Mouse (Mus musculus) brown adipose tissue, adult 24 weeks (tissue): ENCODE measurements around the gene Ankrd60. TPM values are rescaled to one million over a fixed set of nuclear protein-coding genes. Genes with fewer than 3 reads are reported as not detected.

Source experiments
- H3K27ac ChIP-seq: fragments of 200-500 bp; replicated peaks from 2 replicates; pipeline ENCODE4 v1.5.1; 2012; ENCODE audit warnings: low read depth, mild to moderate bottlenecking, low read length
- H3K4me1 ChIP-seq: fragments of 200-500 bp; 2 replicates; pipeline ENCODE4 v1.6.1; 2012; ENCODE audit warnings: low read length, mixed read lengths; ENCODE audit not compliant: control insufficient read depth, insufficient read depth, insufficient read length
- H3K4me3 ChIP-seq: fragments of 200-500 bp; 2 replicates; pipeline ENCODE4 v1.5.1; 2012; ENCODE audit warnings: low read depth, mild to moderate bottlenecking, low read length, moderate library complexity; ENCODE audit not compliant: insufficient read depth
- polyA plus RNA-seq: library from polyadenylated mRNA; stranded (reverse); fragments of >200 nt; gene quantifications from 2 replicates; pipeline ENCODE4 v1.2.4, GENCODE M21; 2012; ENCODE audit not compliant: missing spikeins, insufficient read depth, insufficient read length

The Ankrd60 gene
- polyA plus RNA-seq = not detected in 2 replicates

DNA sequence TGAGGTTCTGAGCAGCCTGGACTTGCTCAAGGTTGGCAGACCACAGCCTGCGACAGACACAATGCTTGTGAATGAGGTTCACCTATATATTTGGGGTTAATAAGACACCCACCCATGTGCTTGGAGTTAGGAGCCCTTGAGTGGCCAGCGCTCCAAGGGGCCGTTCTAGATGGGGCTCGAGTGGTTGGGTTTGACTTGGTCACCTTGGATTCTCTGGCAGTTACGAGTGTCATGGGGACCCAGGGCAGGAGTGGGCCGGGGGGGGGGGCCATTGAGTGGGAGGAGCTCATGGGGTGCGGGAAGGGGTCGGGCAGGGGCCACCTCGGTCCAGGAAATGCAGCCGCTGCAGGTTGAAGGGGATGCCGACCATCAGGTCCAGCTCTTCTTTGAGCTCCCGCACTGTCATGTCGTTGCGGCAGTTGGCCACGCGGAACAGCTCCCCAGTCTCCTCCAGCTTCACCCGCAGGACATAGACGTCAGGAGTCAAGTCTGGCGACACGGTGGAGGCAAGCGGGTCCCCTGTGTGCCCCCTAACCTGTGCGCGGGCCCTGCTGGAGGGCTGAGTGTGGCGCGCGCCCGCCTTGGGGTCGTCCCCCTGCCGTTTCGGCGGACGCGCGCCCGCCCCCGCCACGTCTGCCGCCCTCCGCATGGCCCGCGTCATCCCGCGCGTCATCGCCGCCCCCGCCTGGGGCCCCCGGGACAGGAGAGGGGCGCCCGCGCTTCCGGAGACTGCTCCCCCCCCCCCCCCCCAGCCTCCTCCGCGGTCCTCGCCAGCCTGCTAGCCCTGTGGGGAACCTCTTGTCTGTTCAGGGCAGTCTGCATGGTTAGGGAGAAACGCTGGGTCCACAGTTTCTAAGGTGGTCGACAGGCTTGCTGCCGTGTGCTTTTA lies at the start of gene Ankrd60:
Gene Ankrd60 (minus strand): TSS at position 697 of the 889 bp plus-strand sequence.
- H3K4me3 ChIP-seq = no peak within 1 kb of the TSS
- no peaks in the 10 kb centered on the region; the same call in 1 of the 2 replicates for H3K4me1 ChIP-seq
- no peak within 1 kb of the TSS for H3K27ac ChIP-seq

DNA sequence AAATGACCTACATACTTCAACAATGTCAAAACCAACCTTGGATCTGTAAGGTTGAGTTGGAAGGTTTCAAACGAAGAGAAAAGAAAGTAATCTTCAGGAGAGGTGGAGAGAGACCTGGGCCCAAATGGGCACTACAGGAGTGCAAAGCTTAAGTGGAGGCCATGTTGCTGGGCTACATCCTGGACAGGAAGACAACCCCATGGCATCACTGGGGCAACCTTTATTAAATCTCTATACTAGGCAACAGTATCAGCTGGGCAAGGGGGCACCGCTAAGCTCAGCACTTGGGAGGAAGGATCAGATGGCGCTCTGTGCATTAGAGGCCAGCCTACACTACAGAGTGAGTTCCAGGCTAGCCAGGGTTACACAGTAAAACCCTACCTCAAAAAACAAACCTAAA lies 47.6 kb upstream of the Ankrd60 start:
- Histone ChIP-seq H3K4me1 (peaks cover 12% of the 10 kb centered on the region), H3K4me3 (no peak overlapping the region), H3K27ac (no peak overlapping the region)

DNA sequence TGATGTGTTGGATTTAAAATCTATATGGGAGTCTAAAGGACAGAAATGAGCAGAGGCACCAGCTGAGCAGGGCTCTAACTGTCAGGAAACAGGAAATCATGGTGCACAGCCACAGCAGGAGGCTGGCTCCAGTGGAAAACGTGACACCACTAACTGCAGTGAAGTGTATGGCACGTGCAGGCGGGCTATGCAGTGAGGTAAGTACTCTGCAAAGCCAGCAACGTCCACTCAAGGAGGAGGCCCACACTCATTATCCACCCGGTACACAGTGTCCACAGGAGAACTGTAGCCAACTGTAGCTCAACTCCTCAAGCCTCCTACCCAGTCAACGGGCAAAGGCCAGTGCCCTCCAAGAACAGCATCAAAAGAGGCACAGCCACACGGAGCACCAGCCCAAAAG lies 46.5 kb upstream of the Ankrd60 start:
- Histone ChIP-seq H3K4me3 (no peak overlapping the region), H3K27ac (no peak overlapping the region), H3K4me1 (peaks cover 12% of the 10 kb centered on the region)

DNA sequence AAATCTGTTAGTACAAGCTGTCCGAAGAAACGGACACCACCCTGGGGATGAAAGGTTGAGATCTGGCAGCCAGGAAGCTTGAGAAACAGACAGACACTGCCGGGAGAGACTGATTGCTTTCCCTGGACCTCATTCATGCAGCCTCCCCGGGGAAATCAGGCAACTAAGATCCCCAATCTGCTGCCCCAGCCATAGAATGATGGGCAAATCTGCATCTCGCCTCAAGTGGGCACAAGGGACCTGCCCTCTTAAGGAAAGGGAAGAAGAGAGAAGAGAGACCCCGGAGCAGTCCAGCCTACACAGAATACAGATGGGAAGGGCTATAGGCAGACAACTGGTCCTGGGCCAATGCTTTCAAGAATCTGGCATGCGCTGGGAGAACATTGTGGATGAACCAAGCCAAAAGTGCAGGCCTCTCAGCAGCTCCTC lies 44.0 kb upstream of the Ankrd60 start:
- H3K4me3 ChIP-seq = no peak overlapping the region
- peaks cover 12% of the 10 kb centered on the region for H3K4me1 ChIP-seq
- H3K27ac ChIP-seq = no peak overlapping the region

GRCm38 (mm10) chr2:173620645-173621044 lies 42.5 kb upstream of the Ankrd60 start:
- Histone ChIP-seq H3K4me1 (peaks cover 12% of the 10 kb centered on the region), H3K27ac (no peak overlapping the region), H3K4me3 (no peak overlapping the region)

GRCm38 (mm10) chr2:173619132-173619531 lies 41.0 kb upstream of the Ankrd60 start:
- Histone ChIP-seq H3K4me3 (no peak overlapping the region), H3K4me1 (peaks cover 12% of the 10 kb centered on the region), H3K27ac (no peak overlapping the region)

GRCm38 (mm10) chr2:173616156-173616555 lies 38.0 kb upstream of the Ankrd60 start:
- H3K4me1 ChIP-seq = no peaks in the 10 kb centered on the region
- H3K27ac ChIP-seq = no peak overlapping the region
- H3K4me3 ChIP-seq = no peak overlapping the region

- Histone ChIP-seq H3K4me1 (no peaks in the 10 kb centered on the region), H3K4me3 (no peak overlapping the region), H3K27ac (no peak overlapping the region)
These were observed 37.4 kb upstream of the Ankrd60 start for GRCm38 (mm10) chr2:173615378-173616081.

DNA sequence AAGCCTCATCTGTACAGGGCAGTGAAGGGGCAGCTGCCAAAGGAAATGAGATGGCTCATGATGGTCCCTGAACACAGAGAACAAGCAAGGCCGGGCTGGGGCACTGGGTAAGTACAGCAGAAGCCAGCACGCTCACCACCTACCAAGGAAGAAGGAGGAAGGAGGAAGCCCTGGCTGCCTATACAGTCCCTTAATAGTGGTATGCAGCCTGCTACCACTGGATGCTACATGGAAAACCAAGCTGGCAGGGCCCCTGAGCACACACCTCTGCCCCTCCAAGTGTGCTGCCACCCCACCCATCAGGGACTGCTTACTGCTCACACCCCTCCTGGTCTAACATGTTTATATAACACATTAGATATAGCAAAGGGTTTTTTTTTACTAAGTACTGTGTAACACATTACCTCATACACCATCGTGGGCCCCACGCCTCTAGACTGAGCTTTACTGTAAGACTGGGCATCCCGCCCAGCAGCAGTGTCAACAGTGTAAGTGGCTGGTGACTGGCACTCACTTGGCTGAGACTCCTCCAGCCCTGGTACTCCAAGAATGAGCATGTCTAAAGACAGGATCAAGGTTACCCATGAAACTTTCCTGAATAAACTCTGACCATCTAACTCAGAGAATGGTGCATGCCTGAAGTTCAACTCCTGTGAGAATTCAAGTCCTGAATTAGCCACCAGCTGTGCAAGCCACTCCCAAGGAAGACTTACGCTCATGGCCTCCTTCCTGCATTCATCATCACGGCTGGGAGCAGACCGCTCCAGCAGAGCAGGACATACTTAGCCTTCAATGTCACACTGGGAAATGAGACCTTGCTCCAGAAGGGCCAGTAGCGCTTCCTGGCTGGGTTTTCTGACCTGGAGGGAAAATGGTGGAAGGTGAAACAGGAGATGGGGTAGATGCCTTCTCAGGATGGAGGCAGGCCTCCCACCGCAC lies 30.1 kb upstream of the Ankrd60 start:
- no peak overlapping the region for H3K4me3 ChIP-seq
- H3K27ac ChIP-seq = no peak overlapping the region
- peaks cover 9% of the 10 kb centered on the region for H3K4me1 ChIP-seq

DNA sequence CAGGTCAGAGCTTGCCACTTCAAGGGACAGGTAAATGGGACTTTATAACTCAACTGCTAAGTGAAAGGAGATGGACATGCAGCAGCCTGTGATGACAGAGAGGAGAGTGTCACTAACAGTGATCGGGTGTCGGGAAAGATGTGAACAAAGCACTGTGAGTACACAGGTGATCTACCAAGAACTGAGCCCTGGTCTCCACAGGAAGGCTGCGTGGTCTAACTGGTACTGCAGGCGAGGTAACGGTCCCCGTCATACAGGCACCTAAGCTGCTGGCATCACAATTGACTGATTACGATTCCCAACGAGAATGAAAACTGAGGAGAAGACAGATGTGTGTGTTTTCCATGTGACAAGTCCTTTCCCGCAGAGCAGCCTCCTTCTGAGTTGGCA lies 28.2 kb upstream of the Ankrd60 start:
- Histone ChIP-seq H3K4me1 (peaks cover 9% of the 10 kb centered on the region), H3K27ac (no peak overlapping the region), H3K4me3 (no peak overlapping the region)

DNA sequence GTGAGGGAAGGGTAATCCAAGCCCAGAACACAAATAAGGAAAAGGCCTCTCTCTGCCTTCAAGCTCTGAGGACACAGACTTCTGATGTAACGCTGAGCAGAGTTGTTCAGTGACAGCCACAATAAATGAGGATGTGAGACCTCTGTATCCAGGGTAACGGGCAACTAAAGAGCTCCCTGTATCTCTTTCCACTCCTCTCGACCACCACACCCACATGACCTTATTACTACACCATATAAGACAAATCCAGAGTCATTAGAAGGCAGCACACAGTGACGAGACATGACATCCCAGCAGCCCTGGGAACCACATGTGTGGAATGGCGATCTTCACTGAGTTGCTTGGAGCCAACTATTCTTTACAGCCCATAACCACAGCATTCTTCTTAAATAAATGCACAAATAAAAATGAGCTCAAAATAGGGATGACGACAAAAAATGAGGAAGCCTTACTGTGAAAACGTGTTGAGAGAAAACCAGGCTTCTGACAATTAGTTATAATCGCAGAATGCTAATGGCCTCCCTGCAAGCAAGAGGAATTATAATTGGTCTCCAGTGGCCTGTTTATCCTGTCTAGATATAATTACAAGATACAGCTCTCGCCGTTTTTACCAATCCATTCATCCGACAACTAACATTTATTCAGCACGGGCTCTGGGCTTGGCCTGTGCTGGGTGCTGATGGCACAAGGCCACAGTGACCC lies 27.7 kb upstream of the Ankrd60 start:
- no peak overlapping the region for H3K27ac ChIP-seq
- H3K4me1 ChIP-seq = peaks cover 9% of the 10 kb centered on the region
- H3K4me3 ChIP-seq = no peak overlapping the region

DNA sequence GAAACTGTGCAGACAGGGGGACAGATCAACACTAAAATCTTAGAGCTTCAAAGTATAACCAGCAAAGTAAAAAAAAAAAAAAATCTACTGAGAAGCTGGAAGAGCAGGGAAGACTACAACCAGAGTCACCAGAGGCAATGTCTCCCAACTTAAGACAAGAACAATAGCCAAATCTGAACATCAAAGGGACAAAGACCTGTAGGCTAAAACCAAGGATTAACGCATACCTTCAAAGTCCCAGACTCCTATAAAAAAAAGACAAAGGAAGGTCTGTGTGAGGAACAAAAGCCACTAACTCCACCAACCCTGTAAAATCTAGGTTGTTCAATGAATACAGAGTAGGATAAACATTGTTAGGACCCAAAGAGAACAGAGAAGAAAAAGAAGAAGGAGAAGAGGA lies 23.7 kb upstream of the Ankrd60 start:
- no peak overlapping the region for H3K27ac ChIP-seq

DNA sequence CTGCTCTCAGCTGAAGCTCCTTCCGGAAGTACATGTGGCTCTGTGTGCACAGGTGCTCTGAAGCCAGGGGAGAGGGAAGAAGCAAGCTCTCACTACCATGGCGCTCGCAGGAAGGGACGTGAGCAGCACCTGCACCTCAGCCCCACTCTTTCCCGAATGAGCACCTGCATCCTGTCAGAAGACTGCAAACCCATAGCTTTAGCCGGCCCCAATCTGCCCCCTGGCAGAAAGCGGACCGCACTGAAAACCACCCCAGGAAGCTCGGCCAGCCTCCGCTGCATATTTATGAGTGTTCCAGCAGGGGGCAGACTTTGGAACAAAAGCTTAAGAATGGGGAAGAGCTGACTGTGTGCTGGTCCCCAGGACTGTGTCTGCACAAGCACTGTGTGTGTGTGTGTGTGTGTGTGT lies 17.2 kb upstream of the Ankrd60 start:
- no peaks in the 10 kb centered on the region for H3K4me1 ChIP-seq
- H3K27ac ChIP-seq = no peak overlapping the region

More for the DNA sequence above, 23.7 kb upstream of the Ankrd60 start:
- H3K4me3 ChIP-seq = no peak overlapping the region
- no peaks in the 10 kb centered on the region for H3K4me1 ChIP-seq

GRCm38 (mm10) chr2:173594313-173595063 lies 16.3 kb upstream of the Ankrd60 start:
- no peak overlapping the region for H3K4me3 ChIP-seq
- H3K27ac ChIP-seq = no peak overlapping the region
- no peaks in the 10 kb centered on the region for H3K4me1 ChIP-seq

More for the DNA sequence above, 17.2 kb upstream of the Ankrd60 start:
- no peak overlapping the region for H3K4me3 ChIP-seq
